Comparison of ENCODE assay signal across 26 mouse cellular contexts in genomic region chr1:152378311-152378710, GRCm38 (mm10). TPM values are rescaled to one million over a fixed set of nuclear protein-coding genes. Genes with fewer than 3 reads are reported as not detected.
A peak's percentile ranks its signal among the peaks of the same experiment; 100 is the strongest.
DNase-seq lines count a peak whose midpoint lies in the region; ATAC-seq lines count a peak whose summit lies in the region.
"Had no signal": no experiment of that assay in that cellular context is flagged by ENCODE, and none has a peak within 500 bp of the region (broad histone marks: within the 10 kb centered on the region; RNA-seq: fewer than 3 reads in every experiment).

No protein-coding gene starts in this region.

- H3K36me3 ChIP-seq in neural tube, embryonic 13.5 days, result 0 out of 2 replicates have a peak, but pooled peaks cover 4% of the 10 kb centered on the region
- no peaks in the 10 kb centered on the region; the same call in 1 of the 2 replicates for H3K36me3 ChIP-seq in neural tube, embryonic 15.5 days
- H3K36me3 ChIP-seq: forebrain, embryonic 15.5 days had no signal

- no peaks in the 10 kb centered on the region for H3K4me1 ChIP-seq in neural tube, embryonic 13.5 days (replicated peaks)
- H3K4me1 ChIP-seq in neural tube, embryonic 15.5 days, result no peaks in the 10 kb centered on the region
- H3K4me1 ChIP-seq: embryonic facial prominence, embryonic 10.5 days; embryonic facial prominence, embryonic 13.5 days; forebrain, embryonic 12.5 days; forebrain, embryonic 15.5 days; heart, embryonic 10.5 days; heart, embryonic 13.5 days; hindbrain, embryonic 13.5 days; intestine, embryonic 15.5 days had no signal

- 91% methylated on average over 5 of the region's 5 CpGs for WGBS in neural tube, embryonic 13.5 days
- 91% methylated on average over 5 of the region's 5 CpGs for whole genome bisulfite sequencing in neural tube, embryonic 15.5 days

- H3K27me3 ChIP-seq in neural tube, embryonic 13.5 days, result no peaks in the 10 kb centered on the region
- no peaks in the 10 kb centered on the region for H3K27me3 ChIP-seq in neural tube, embryonic 15.5 days (replicated peaks)
- H3K27me3 ChIP-seq: embryonic facial prominence, embryonic 13.5 days; forebrain, embryonic 12.5 days; forebrain, embryonic 15.5 days; heart, embryonic 13.5 days; hindbrain, embryonic 13.5 days; intestine, embryonic 15.5 days; Patski had no signal

- no peak overlapping the region for H3K4me2 ChIP-seq in neural tube, embryonic 13.5 days
- H3K4me2 ChIP-seq in neural tube, embryonic 15.5 days, result no peak overlapping the region
- H3K4me2 ChIP-seq: embryonic facial prominence, embryonic 13.5 days; forebrain, embryonic 12.5 days; forebrain, embryonic 15.5 days; heart, embryonic 13.5 days; hindbrain, embryonic 13.5 days; intestine, embryonic 15.5 days had no signal

- no peak overlapping the region for H3K4me3 ChIP-seq in neural tube, embryonic 13.5 days
- no peak overlapping the region for H3K4me3 ChIP-seq in neural tube, embryonic 15.5 days (replicated peaks)
- H3K4me3 ChIP-seq: embryonic facial prominence, embryonic 10.5 days; embryonic facial prominence, embryonic 13.5 days; erythroblast, embryonic 14.5 days; forebrain, embryonic 12.5 days; forebrain, embryonic 15.5 days; heart, adult 2 months; heart, embryonic 10.5 days; heart, embryonic 13.5 days; hindbrain, embryonic 13.5 days; intestine, embryonic 15.5 days had no signal

- H3K9ac ChIP-seq in neural tube, embryonic 13.5 days, result no peak overlapping the region
- no peak overlapping the region for H3K9ac ChIP-seq in neural tube, embryonic 15.5 days (replicated peaks)
- H3K9ac ChIP-seq: embryonic facial prominence, embryonic 13.5 days; forebrain, embryonic 12.5 days; forebrain, embryonic 15.5 days; heart, embryonic 13.5 days; hindbrain, embryonic 13.5 days; intestine, embryonic 15.5 days had no signal

- 0 out of 2 replicates have a peak overlapping the region, but pooled peaks have one; percentile 18 for H3K27ac ChIP-seq in neural tube, embryonic 13.5 days (replicated peaks)
- H3K27ac ChIP-seq in neural tube, embryonic 15.5 days (replicated peaks), result no peak overlapping the region
- H3K27ac ChIP-seq: embryonic facial prominence, embryonic 10.5 days; embryonic facial prominence, embryonic 13.5 days; forebrain, embryonic 12.5 days; forebrain, embryonic 15.5 days; heart, adult 2 months; heart, embryonic 10.5 days; heart, embryonic 13.5 days; hindbrain, embryonic 13.5 days; intestine, embryonic 15.5 days had no signal

- no peaks in the 10 kb centered on the region for H3K9me3 ChIP-seq in neural tube, embryonic 13.5 days
- H3K9me3 ChIP-seq in neural tube, embryonic 15.5 days (replicated peaks), result no peaks in the 10 kb centered on the region
- H3K9me3 ChIP-seq: embryonic facial prominence, embryonic 10.5 days; embryonic facial prominence, embryonic 13.5 days; forebrain, embryonic 12.5 days; forebrain, embryonic 15.5 days; heart, embryonic 10.5 days; heart, embryonic 13.5 days; hindbrain, embryonic 13.5 days; intestine, embryonic 15.5 days had no signal

- ATAC-seq in neural tube, embryonic 13.5 days (ENCODE audit: low read depth), result no peak
- no peak for ATAC-seq in neural tube, embryonic 15.5 days (ENCODE audit: low FRiP score)
- ATAC-seq: forebrain, embryonic 15.5 days; hindbrain, embryonic 16.5 days; intestine, embryonic 15.5 days; Patski had no signal

- peak; percentile 54 to 62 for DNase-seq in adrenal gland, adult (ENCODE audit: inconsistent age in 2 of 2, low spot score in 1 of 2)
- no peak for DNase-seq in adrenal gland, postnatal 25 days
- DNase-seq in adrenal gland, postnatal 36 days, result peak; percentile 34
- no peak for DNase-seq in ovary, postnatal 10 days (ENCODE audit: low spot score)
- DNase-seq: cerebellum, adult 11-12 months; cerebellum, adult 8-10 months; cerebellum, postnatal 10 days; cerebellum, postnatal 36 days; embryo, embryonic 11 days; gastrocnemius, postnatal 25 days; heart, adult 2 months; kidney, adult 11 months had no signal

RNA-seq across cellular contexts. Expression of gene Tsen15, which starts 8.2 kb away (rescaled TPM):
- total RNA-seq in adrenal gland, postnatal 25 days (2021), result 31.4 and 33.8 TPM in 2 replicates
- polyA plus RNA-seq in neural tube, embryonic 13.5 days (2015; fragmentation: Nextera tagmentation; extraction: Ambion mirVana), result 39.6 and 40.6 TPM in 2 replicates
- 39.4 and 47.6 TPM in 2 replicates for polyA plus RNA-seq in neural tube, embryonic 15.5 days (2015; fragmentation: Nextera tagmentation; extraction: Ambion mirVana)
- total RNA-seq in adrenal gland, postnatal 36 days (2021), result 10 to 100 TPM; 25.2 to 27.4 TPM

RNA-seq across cellular contexts. Expression of gene Colgalt2, which starts 21.3 kb away (rescaled TPM):
- 2.6 and 4.4 TPM in 2 replicates for total RNA-seq in adrenal gland, postnatal 25 days (2021)
- 3.8 and 3.9 TPM in 2 replicates for polyA plus RNA-seq in neural tube, embryonic 13.5 days (2015; fragmentation: Nextera tagmentation; extraction: Ambion mirVana)
- 3.7 and 3.9 TPM in 2 replicates for polyA plus RNA-seq in neural tube, embryonic 15.5 days (2015; fragmentation: Nextera tagmentation; extraction: Ambion mirVana)
- total RNA-seq in adrenal gland, postnatal 36 days (2021), result 1 to 10 TPM; 2.9 to 3.5 TPM
- total RNA-seq: hematopoietic stem cell, adult 5-6 weeks had no signal
- polyA plus RNA-seq: erythroblast, embryonic 14.5 days; Patski had no signal

Comparison
In these comparisons a context has a peak if more than half of its experiments do, and no peak if none do; other contexts are left out.
1. DNase-seq: peak in adrenal gland, adult (2 of 2) and adrenal gland, postnatal 36 days (2 of 2); none in adrenal gland, postnatal 25 days (single experiment) and ovary, postnatal 10 days (single experiment).